Mouse (Mus musculus) cerebellum, adult 2 months (tissue): ENCODE data around the gene Hnrnpa2b1. TPM values are rescaled to one million over a fixed set of nuclear protein-coding genes. Genes with fewer than 3 reads are reported as not detected.

ENCODE experiments used
- DNase-seq, 2 experiments: peaks; one replicate each; pipeline ENCODE4 v3.0.0; 2021
- H3K27ac ChIP-seq: fragments of 200-500 bp; 2 replicates; pipeline ENCODE4 v1.5.1; 2012; ENCODE audit warnings: low read length, control low read depth, inconsistent platforms; ENCODE audit not compliant: insufficient read depth
- H3K27me3 ChIP-seq: fragments of 200-500 bp; 2 replicates; pipeline ENCODE4 v1.6.1; 2012; ENCODE audit warnings: inconsistent platforms, mild to moderate bottlenecking, low read length, moderate library complexity; ENCODE audit not compliant: control insufficient read depth, insufficient read depth
- H3K4me1 ChIP-seq: fragments of 200-500 bp; 2 replicates; pipeline ENCODE4 v1.6.1; 2011; ENCODE audit warnings: low read length; ENCODE audit not compliant: control insufficient read depth, insufficient read depth
- H3K4me3 ChIP-seq: fragments of 200-500 bp; replicated peaks from 2 replicates; pipeline ENCODE3; 2011; ENCODE audit warnings: mild to moderate bottlenecking, low read depth, low read length, control low read depth; ENCODE audit not compliant: insufficient read depth
- CTCF ChIP-seq: fragments of 200-500 bp; IDR thresholded peaks from 2 replicates; pipeline ENCODE4 v1.5.1; 2011; ENCODE audit warnings: low read depth, mild to moderate bottlenecking, control low read depth, low read length, moderate library complexity, borderline replicate concordance; ENCODE audit not compliant: insufficient read depth
- POLR2A ChIP-seq: fragments of 200-500 bp; IDR thresholded peaks from 2 replicates; pipeline ENCODE4 v1.6.1; 2011; ENCODE audit warnings: low read length, control low read depth, borderline replicate concordance; ENCODE audit not compliant: insufficient read depth
- WGBS: fragments of 180-500 bp; shearing (Covaris S2); methylation state at CpG from one replicate; pipeline ENCODE4 v1.1.7; 2018; 5-methylcytosine and 5-hydroxymethylcytosine counted together
- polyA plus RNA-seq: library from polyadenylated mRNA; depleted of rRNA; stranded (reverse); fragments of >200 nt; gene quantifications from 2 replicates; pipeline ENCODE4 v1.2.3, GENCODE M21; 2012

Hnrnpa2b1 gene
- polyA plus RNA-seq, 1 experiment: 642 TPM

DNA sequence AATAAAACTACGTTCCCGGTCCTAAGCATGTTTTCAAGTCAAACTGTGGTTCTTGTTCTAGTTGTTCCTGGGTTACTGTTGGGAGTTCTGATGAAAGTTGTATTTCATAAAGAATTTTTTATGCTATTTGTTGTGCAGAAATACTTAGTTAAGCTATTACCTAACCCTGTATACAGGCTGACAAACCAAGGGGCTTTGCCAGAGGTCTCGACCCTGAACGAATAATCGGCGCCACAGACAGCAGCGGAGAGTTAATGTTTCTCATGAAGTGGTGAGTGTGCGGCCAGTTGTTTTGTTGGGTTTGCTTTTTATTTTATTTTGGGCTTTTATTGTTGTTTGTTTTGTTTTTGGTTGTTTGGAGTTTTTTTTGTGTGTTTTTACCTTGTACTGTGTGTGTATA, 11.9 kb upstream of the Hnrnpa2b1 start:
- Histone ChIP-seq H3K4me3 (no peak overlapping the region), H3K4me1 (no peaks in the 10 kb centered on the region), H3K27ac (no peak overlapping the region), H3K27me3 (no peaks in the 10 kb centered on the region)
- no peak for DNase-seq
- WGBS: 78% methylated on average over 8 of the region's 8 CpGs
- TF ChIP-seq CTCF: no peak
- no peak for TF ChIP-seq POLR2A

DNA sequence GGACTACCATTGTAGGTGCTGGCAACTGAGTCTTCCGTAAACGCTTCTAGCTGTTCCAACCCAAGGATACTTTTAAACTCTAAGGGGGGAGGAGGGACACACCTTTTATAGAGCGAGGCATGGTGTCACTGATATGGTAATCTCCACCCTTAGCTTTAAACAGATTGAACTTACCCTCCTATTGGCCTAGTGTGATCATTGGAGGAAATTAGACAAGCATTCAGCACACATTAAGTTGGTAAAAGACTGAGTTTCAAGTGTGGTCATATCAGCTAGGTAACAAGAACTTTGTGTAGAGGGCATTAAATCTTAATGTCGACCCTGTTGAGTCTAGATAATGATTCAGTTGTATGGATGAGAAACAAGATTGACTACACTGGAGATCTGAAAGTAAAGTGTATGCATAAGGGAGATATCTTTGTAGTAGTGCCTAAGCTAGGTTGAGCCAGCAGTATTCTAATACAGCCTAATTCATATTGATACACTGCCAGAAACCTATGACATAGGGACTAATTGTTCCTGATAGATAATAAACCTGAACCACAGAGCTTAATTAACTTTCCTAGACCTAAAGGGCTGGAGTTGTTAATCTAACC, 9.5 kb upstream of the Hnrnpa2b1 start:
- Histone ChIP-seq H3K27ac (no peak overlapping the region), H3K4me3 (no peak overlapping the region), H3K27me3 (no peaks in the 10 kb centered on the region), H3K4me1 (no peaks in the 10 kb centered on the region)
- TF ChIP-seq POLR2A: no peak
- TF ChIP-seq CTCF: no peak
- no peak for DNase-seq
- 90% methylated on average over 4 of the region's 4 CpGs for WGBS

DNA sequence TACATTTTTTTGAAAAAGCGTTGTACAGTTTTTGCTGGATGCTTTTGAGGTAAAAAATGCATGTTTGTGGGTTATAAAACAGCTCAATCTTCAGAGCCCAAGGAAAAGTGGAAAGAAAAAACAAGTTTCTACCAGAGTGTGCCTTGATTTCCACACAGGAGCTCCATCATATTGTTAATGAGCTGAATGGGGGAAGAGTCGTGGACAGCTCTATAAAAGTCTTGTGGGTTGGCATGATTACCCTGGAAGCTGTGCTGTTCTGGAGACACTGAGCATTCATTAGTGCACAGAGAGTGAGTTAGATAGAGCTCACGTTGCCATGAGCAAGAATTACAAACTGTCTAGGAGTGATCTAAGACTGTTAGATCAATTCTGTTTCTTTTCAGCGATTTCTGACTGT, 2.5 kb upstream of the Hnrnpa2b1 start:
- Histone ChIP-seq H3K27ac (no peak overlapping the region), H3K4me3 (no peak overlapping the region), H3K4me1 (no peaks in the 10 kb centered on the region), H3K27me3 (no peaks in the 10 kb centered on the region)
- 30% methylated on average over 4 of the region's 4 CpGs for WGBS
- DNase-seq: no peak
- TF ChIP-seq CTCF: no peak
- TF ChIP-seq POLR2A: no peak

DNA sequence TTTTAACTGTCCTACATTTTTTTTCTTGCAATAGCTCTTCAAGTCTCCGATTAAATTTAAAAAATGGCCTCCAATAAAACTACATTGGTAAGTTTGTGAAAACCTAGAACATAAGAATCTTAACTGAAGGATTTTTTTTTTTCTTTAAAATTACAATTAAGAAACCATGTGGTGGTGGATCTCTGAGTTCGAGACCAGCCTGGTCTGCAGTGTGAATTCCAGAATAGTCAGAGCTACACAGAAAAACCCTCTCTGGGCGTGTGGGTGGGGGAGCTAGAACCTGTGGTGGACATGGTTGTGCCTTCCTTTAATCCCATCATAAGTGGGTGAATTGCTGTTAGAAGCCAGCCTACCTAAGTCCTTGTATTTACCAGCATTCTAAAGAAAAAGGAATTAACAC, 2.1 kb upstream of the Hnrnpa2b1 start:
- Histone ChIP-seq H3K27me3 (no peaks in the 10 kb centered on the region), H3K4me1 (peaks cover 1% of the 10 kb centered on the region; the same call in 1 of the 2 replicates), H3K4me3 (peak overlapping the region; percentile 22), H3K27ac (no peak overlapping the region)
- no peak for TF ChIP-seq POLR2A
- TF ChIP-seq CTCF: no peak
- DNase-seq: no peak
- 14% methylated on average over 3 of the region's 3 CpGs for WGBS

DNA sequence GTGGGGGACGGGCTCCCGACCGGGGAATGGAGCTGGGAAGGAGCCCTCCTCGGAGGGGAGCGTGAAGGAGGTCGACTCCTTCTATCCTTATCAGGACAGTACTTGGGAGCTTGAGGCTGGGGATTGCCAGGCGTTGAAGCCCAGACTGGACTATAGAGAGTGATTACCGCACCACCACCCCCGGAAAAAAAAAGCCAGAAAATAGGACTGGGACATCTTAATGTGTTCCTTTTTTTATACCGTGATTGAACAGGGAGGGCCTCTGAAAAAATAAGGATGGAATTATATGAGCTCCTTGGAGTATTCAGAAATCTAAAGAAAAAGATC, 1.4 kb upstream of the Hnrnpa2b1 start:
- no peak for TF ChIP-seq CTCF
- no peak for TF ChIP-seq POLR2A
- no peak for DNase-seq
- WGBS: under 1% methylated on average over 10 of the region's 10 CpGs
- Histone ChIP-seq H3K4me3 (peak overlapping the region; percentile 91), H3K27ac (peak overlapping the region; percentile 91), H3K4me1 (peaks cover 3% of the 10 kb centered on the region; the same call in 1 of the 2 replicates), H3K27me3 (no peaks in the 10 kb centered on the region)

DNA sequence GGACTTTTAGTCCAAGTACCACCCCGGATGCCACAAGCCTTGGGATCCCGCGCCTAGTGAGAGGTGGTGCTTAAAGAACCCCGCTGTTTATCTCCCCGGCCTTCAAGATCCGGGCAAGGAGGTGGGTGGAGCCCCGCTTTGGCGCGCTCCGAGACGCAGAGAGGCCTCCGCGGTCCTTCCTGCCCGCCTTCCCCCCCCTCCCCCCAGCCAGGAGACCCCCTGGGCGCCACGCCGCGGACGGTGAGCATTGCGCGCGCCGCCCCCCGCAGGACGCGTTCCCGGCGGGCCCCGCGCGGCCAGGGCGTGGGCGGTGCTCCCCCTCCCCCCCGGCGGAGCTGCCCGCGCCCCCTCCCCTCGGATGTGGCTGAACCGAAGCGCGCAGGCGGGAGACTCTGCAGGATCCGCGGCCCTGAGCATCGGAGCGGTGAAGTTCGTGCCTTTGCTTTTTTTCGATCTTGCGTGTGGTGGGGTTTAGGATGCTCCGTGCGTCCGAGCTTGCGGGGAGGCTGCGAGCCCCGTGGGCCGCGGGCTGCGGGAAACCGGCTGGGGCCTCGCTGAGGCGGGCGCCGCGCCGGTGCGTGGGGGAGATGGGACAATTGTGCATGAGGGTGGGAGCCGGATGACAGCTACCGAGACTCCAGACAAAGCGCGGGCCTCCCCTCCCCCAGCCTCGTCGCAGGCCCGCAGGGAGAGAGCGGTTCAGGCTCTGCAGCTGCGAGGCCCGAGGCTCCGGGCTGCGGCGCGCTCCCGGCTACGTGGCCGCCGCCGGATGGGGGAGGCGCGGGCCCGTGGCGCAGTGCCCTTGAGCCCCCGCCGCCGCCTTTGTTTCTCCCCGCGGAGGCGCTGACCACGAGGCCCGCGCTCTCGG, 851 bp upstream of the Hnrnpa2b1 start, which contains the start of gene Cbx3:
TSS of gene Cbx3 (plus strand) at position 50 of the 868 bp plus-strand sequence.
- H3K4me1 ChIP-seq: peaks cover 3% of the 10 kb centered on the region; the same call in 1 of the 2 replicates
- TF ChIP-seq POLR2A (peak; percentile 38; the same call in 1 of the 2 replicates), CTCF (no peak)
- 1% methylated on average over 79 of the region's 99 CpGs for WGBS
- H3K27ac ChIP-seq: peak within 1 kb of the TSS; percentile 97
- DNase-seq: peak; percentile 85 to 88
- H3K27me3 ChIP-seq: no peaks in the 10 kb centered on the region
- H3K4me3 ChIP-seq: peak within 1 kb of the TSS; percentile 91

DNA sequence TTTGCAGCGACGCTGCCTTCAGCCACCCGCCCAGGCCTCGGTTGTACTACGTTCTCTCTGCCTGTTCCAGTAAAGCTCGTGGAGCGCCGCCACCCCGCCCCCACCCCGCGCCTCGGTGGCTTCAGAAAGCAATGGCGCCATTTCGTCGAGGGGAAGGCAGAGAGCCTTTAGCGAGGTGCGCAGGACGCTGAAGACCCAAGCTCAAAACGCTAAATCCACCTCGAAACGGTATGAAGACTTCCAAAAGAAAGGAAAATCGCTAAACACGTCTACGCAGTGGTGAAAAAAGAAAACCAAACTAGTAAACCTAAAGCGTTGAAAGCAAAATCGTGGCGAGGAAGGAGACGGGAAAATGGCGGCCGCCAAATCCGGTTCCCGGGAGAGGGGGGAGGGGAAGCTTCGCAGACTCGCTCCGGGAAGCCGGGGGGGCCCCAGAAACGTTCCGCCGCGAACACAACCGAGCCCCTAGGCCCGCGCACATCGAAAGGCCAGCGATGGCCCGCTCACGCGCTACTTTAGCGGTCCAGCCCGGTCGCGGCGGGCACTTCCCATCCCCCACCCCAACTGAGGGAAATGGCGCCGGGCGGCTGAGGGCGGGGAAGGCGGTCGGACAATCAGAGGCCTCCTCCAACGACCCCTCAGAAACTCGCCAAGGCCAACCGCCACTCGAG, 668 bp downstream of the Hnrnpa2b1 start:
- peak overlapping the region; percentile 91 for H3K4me3 ChIP-seq
- TF ChIP-seq POLR2A (peak; percentile 46; the same call in 1 of the 2 replicates), CTCF (no peak)
- no peaks in the 10 kb centered on the region for H3K27me3 ChIP-seq
- whole genome bisulfite sequencing: under 1% methylated on average over 63 of the region's 63 CpGs
- peaks cover 3% of the 10 kb centered on the region; the same call in 1 of the 2 replicates for H3K4me1 ChIP-seq
- peak; percentile 75 to 85 for DNase-seq
- peak overlapping the region; percentile 96 for H3K27ac ChIP-seq

DNA sequence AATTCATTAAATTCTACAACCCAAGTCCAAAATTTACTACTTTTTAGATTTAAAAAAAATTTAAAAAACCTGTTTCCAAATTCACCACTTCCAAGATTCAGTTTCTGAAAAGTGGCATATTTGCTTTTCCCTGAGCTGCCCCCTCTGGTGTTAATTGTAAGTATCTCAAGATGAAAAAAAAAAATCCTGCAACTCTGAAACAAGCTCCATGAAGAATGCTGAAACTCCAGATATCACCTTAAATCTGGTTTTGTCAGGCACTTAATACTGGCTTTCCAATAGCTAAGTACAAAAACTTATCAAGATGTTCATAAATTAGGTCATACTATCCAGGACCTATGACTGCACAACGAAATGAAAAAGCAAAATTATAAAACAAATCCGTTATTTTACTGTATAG, 2.0 kb downstream of the Hnrnpa2b1 start:
- Histone ChIP-seq H3K4me1 (peaks cover 6% of the 10 kb centered on the region; the same call in 1 of the 2 replicates), H3K4me3 (peak overlapping the region; percentile 91), H3K27ac (no peak overlapping the region), H3K27me3 (no peaks in the 10 kb centered on the region)
- DNase-seq: no peak
- 1% methylated on average over 2 of the region's 2 CpGs for WGBS
- no peak for TF ChIP-seq POLR2A
- no peak for TF ChIP-seq CTCF
